Mouse (Mus musculus) lung, postnatal 0 days (tissue): ENCODE measurements around the gene Dctn3. TPM values are rescaled to one million over a fixed set of nuclear protein-coding genes. Genes with fewer than 3 reads are reported as not detected.

Experiments used
- ATAC-seq: fragments of 200-750 bp; cut with Nextera tagmentation; 2 replicates; pipeline ENCODE4 v1.8.0; 2017; ENCODE audit warnings: moderate library complexity
- DNase-seq: peaks from one replicate; pipeline ENCODE4 v3.0.0-alpha.2; 2016; ENCODE audit warnings: low spot score
- H3K27ac ChIP-seq: fragments of 300-500 bp; sonication (generic); 2 replicates; pipeline ENCODE4 v1.5.1; 2014; ENCODE audit warnings: antibody characterized with exemption, mild to moderate bottlenecking, low read length, mixed read lengths
- H3K27me3 ChIP-seq: fragments of 300-500 bp; sonication (generic); replicated peaks from 2 replicates; pipeline ENCODE4 v1.6.1; 2014; ENCODE audit warnings: low read length, mixed read lengths; ENCODE audit not compliant: insufficient read depth
- H3K36me3 ChIP-seq: fragments of 300-500 bp; sonication (generic); 2 replicates; pipeline ENCODE4 v1.6.1; 2014; ENCODE audit warnings: low read length, mixed read lengths; ENCODE audit not compliant: insufficient read depth
- H3K4me1 ChIP-seq: fragments of 300-500 bp; sonication (generic); 2 replicates; pipeline ENCODE4 v1.6.1; 2014; ENCODE audit warnings: antibody characterized with exemption, low read depth, low read length, mixed read lengths; ENCODE audit not compliant: insufficient read depth
- H3K4me2 ChIP-seq: fragments of 300-500 bp; sonication (generic); replicated peaks from 2 replicates; pipeline ENCODE4 v1.6.1; 2014; ENCODE audit warnings: low read depth, mild to moderate bottlenecking, low read length, moderate library complexity, mixed read lengths
- H3K4me3 ChIP-seq: fragments of 300-500 bp; sonication (generic); 2 replicates; pipeline ENCODE4 v1.5.1; 2014; ENCODE audit warnings: low read depth, low read length
- H3K9ac ChIP-seq: fragments of 300-500 bp; sonication (generic); replicated peaks from 2 replicates; pipeline ENCODE4 v1.6.1; 2014; ENCODE audit warnings: low read depth, mild to moderate bottlenecking
- H3K9me3 ChIP-seq: fragments of 300-500 bp; sonication (generic); 2 replicates; pipeline ENCODE4 v1.6.1; 2016; ENCODE audit warnings: low read length, mixed read lengths
- CTCF ChIP-seq: IDR thresholded peaks from 2 replicates; pipeline ENCODE4 v1.5.1; 2016; ENCODE audit warnings: antibody characterized with exemption, mild to moderate bottlenecking
- EP300 ChIP-seq: IDR thresholded peaks from 2 replicates; pipeline ENCODE4 v1.6.1; 2016; ENCODE audit warnings: antibody characterized with exemption, mild to moderate bottlenecking, control low read depth
- WGBS: fragments of 180-500 bp; shearing (Covaris S2); extraction: QIAGEN DNeasy Blood & Tissue Kit; methylation state at CpG from one replicate; pipeline ENCODE4 v1.1.7; 2014; 5-methylcytosine and 5-hydroxymethylcytosine counted together
- polyA plus RNA-seq: library from polyadenylated mRNA; unstranded; fragments of >200 nt; fragmentation: Nextera tagmentation; extraction: Ambion mirVana; gene quantifications from 2 replicates; pipeline ENCODE4 v1.2.1, GENCODE M21; 2015

The Dctn3 gene
- polyA plus RNA-seq, 1 experiment from 2014 or later = 151 TPM

DNA sequence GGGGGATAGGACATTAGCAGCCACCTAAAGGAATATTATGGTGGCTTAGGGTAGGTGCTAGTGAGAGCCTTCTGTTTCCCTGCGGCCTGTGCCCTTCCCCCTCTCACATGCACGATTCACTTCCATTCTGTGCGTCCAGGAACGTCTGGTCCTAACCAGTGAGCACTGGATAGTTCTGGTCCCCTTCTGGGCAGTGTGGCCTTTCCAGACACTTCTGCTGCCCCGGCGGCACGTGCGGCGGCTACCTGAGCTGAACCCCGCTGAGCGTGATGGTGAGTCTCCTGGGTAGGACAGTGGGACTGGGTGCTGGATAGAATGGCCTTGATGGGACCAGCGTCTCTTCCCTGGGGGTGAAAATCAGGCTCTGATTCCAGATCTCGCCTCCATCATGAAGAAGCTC lies 34.4 kb upstream of the Dctn3 start:
- no peaks in the 10 kb centered on the region for H3K9me3 ChIP-seq
- H3K4me1 ChIP-seq = peaks cover 17% of the 10 kb centered on the region; the same call in 1 of the 2 replicates
- no peak overlapping the region for H3K4me2 ChIP-seq
- ATAC-seq (no peak), DNase-seq (no peak)
- TF ChIP-seq CTCF (no peak), EP300 (no peak)
- H3K9ac ChIP-seq = no peak overlapping the region
- WGBS = 92% methylated on average over 13 of the region's 13 CpGs
- H3K4me3 ChIP-seq = no peak overlapping the region
- no peak overlapping the region for H3K27ac ChIP-seq
- no peaks in the 10 kb centered on the region for H3K36me3 ChIP-seq
- no peaks in the 10 kb centered on the region for H3K27me3 ChIP-seq

DNA sequence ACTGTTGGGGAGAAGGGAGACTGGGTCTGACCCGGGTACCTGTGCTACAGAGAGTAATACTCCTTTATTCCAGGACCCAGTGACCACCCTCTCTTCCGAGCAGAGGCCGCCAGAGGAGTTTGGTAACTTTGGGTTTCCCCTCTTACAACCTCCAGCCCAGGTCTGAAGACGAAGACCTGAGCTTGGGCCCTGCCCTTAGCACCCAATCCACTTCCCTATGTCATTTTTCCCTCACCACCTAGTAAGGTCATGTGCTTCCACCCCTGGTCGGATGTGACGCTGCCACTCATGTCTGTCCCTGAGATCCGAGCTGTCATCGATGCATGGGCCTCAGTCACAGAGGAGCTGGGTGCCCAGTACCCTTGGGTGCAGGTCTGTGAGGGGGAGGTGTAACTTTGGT lies 33.5 kb upstream of the Dctn3 start:
- Histone ChIP-seq H3K4me1 (peaks cover 12% of the 10 kb centered on the region; the same call in 1 of the 2 replicates), H3K27me3 (no peaks in the 10 kb centered on the region), H3K4me3 (peak overlapping the region; percentile 55), H3K9me3 (no peaks in the 10 kb centered on the region), H3K36me3 (no peaks in the 10 kb centered on the region), H3K4me2 (peak overlapping the region; percentile 92), H3K27ac (no peak overlapping the region), H3K9ac (no peak overlapping the region)
- DNase-seq = no peak
- no peak for ATAC-seq
- TF ChIP-seq CTCF (no peak), EP300 (no peak)
- 68% methylated on average over 8 of the region's 8 CpGs for WGBS

DNA sequence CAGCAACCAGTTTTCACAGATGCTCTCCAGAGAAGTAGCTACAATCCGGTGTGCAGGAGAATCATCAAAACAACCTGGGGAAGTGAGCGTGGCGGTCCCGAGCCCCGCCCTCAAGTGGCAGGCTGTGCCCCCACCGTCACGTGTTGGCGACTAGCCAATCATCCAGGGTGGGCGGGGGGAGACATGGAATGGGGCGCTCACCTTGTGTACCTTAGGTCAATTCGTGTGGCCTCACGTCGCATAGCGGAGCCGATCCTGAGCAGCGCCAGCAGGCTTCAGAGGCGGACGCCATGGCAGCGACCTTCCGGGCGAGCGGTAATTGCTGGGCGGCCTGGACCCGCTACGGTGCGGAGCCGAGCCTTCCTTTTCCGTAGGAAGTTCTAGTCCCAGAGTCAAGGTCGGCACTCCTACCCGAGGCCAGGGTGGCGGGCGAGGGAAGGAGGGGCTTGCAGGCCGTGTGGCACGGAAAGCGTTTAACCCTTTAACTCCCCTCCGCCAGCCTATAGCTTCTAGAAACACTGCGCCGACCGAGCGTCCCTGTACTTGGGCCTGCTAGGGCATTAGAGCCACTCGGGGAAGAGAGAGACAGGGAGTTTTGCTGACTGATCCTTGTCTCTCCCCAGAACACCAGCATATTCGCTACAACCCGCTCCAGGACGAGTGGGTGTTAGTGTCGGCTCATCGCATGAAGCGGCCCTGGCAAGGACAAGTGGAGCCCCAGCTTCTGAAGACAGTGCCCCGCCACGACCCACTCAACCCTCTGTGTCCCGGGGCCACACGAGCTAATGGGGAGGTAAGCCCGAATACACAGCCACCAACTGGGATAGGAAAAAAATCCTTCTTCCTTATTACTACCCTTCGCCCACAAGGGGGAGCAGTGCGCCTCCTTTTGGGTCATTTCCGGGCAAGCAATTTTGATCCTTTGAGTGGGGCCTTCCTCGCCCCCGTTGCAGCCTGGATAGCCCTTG lies 32.7 kb upstream of the Dctn3 start, which contains the start of gene Sigmar1:
Sigmar1 (minus strand) TSS at position 820 of the 968 bp plus-strand sequence.
- peak; percentile 93 for DNase-seq
- peak within 1 kb of the TSS; percentile 73 for H3K9ac ChIP-seq
- under 1% methylated on average over 53 of the region's 57 CpGs for WGBS
- H3K4me1 ChIP-seq = peaks cover 5% of the 10 kb centered on the region; the same call in 1 of the 2 replicates
- H3K9me3 ChIP-seq = no peaks in the 10 kb centered on the region
- peak within 1 kb of the TSS; percentile 92 for H3K4me2 ChIP-seq
- peak; percentile 34; the same call in 1 of the 2 replicates for TF ChIP-seq EP300
- TF ChIP-seq CTCF = peak; percentile 91
- ATAC-seq = peak; percentile 64
- no peaks in the 10 kb centered on the region for H3K27me3 ChIP-seq
- no peaks in the 10 kb centered on the region for H3K36me3 ChIP-seq
- H3K27ac ChIP-seq = peak within 1 kb of the TSS; percentile 82
- H3K4me3 ChIP-seq = peak within 1 kb of the TSS; percentile 55

GRCm38 (mm10) chr4:41754797-41755337 lies 31.9 kb upstream of the Dctn3 start, which contains the start of gene Galt:
Galt (plus strand) TSS chr4:41755228.
- Histone ChIP-seq H3K4me3 (peak within 1 kb of the TSS; percentile 55), H3K9ac (peak within 1 kb of the TSS; percentile 73), H3K27me3 (no peaks in the 10 kb centered on the region), H3K27ac (peak within 1 kb of the TSS; percentile 82), H3K9me3 (no peaks in the 10 kb centered on the region), H3K4me1 (0 out of 2 replicates have a peak, but pooled peaks cover 4% of the 10 kb centered on the region), H3K4me2 (peak within 1 kb of the TSS; percentile 92), H3K36me3 (no peaks in the 10 kb centered on the region)
- peak; percentile 44 for ATAC-seq
- 11% methylated on average over 14 of the region's 14 CpGs for WGBS
- no peak for DNase-seq
- no peak for TF ChIP-seq CTCF
- TF ChIP-seq EP300 = no peak

- no peaks in the 10 kb centered on the region for H3K9me3 ChIP-seq
- no peak overlapping the region for H3K4me3 ChIP-seq
- 46% methylated on average over 1 of the region's 1 CpGs for WGBS
Observed at GRCm38 (mm10) chr4:41745021-41745420, 22.1 kb upstream of the Dctn3 start.

GRCm38 (mm10) chr4:41744131-41744530 lies 21.2 kb upstream of the Dctn3 start:
- Histone ChIP-seq H3K4me1 (peaks cover 7% of the 10 kb centered on the region; the same call in 1 of the 2 replicates), H3K4me3 (no peak overlapping the region), H3K9me3 (no peaks in the 10 kb centered on the region), H3K9ac (no peak overlapping the region), H3K36me3 (no peaks in the 10 kb centered on the region), H3K27me3 (no peaks in the 10 kb centered on the region), H3K4me2 (no peak overlapping the region), H3K27ac (no peak overlapping the region)
- 61% methylated on average over 2 of the region's 2 CpGs for WGBS
- DNase-seq (no peak), ATAC-seq (no peak)
- TF ChIP-seq EP300 (no peak), CTCF (no peak)

More at GRCm38 (mm10) chr4:41745021-41745420, 22.1 kb upstream of the Dctn3 start:
- Histone ChIP-seq H3K4me1 (peaks cover 5% of the 10 kb centered on the region; the same call in 1 of the 2 replicates), H3K27ac (no peak overlapping the region), H3K4me2 (no peak overlapping the region), H3K36me3 (no peaks in the 10 kb centered on the region), H3K9ac (no peak overlapping the region), H3K27me3 (no peaks in the 10 kb centered on the region)
- ATAC-seq = no peak
- TF ChIP-seq EP300 = no peak
- TF ChIP-seq CTCF = no peak
- no peak for DNase-seq
